Mouse (Mus musculus) E14TG2a.4 (cell line): ENCODE measurements around the gene Cmss1.

Experiments used
- H3K27me3 ChIP-seq: 2 replicates; pipeline ENCODE4 v1.6.1; 2014; ENCODE audit warnings: low read length, control low read depth; ENCODE audit not compliant: insufficient read depth
- H3K36me3 ChIP-seq: 2 replicates; pipeline ENCODE4 v1.6.1; 2014; ENCODE audit warnings: low read length, control low read depth; ENCODE audit not compliant: insufficient read depth
- H3K4me1 ChIP-seq: replicated peaks from 2 replicates; pipeline ENCODE4 v1.6.1; 2014; ENCODE audit warnings: low read depth, low read length, control low read depth
- H3K4me3 ChIP-seq: replicated peaks from 2 replicates; pipeline ENCODE4 v1.5.1; 2014; ENCODE audit warnings: mild to moderate bottlenecking, low read length
- H3K9me3 ChIP-seq: 2 replicates; pipeline ENCODE4 v1.6.1; 2014; ENCODE audit warnings: low read length, control low read depth
- CTCF ChIP-seq: conservative IDR thresholded peaks from 2 replicates; pipeline ENCODE4 v1.5.1; 2014; ENCODE audit warnings: low read length
- NANOG ChIP-seq: IDR thresholded peaks from 2 replicates; pipeline ENCODE4 v1.6.1; 2014; ENCODE audit warnings: borderline replicate concordance, low read length, mixed read lengths
- POU5F1 ChIP-seq: IDR thresholded peaks from 2 replicates; pipeline ENCODE4 v1.6.1; 2014; ENCODE audit warnings: low read length, borderline replicate concordance

The Cmss1 gene

GRCm38 (mm10) chr16:57606444-57607227 lies at the start of gene Cmss1:
Cmss1 (minus strand) TSS chr16:57606864.
- TF ChIP-seq CTCF, result no peak
- TF ChIP-seq POU5F1, result no peak
- TF ChIP-seq NANOG, result no peak
- H3K4me1 ChIP-seq, result peaks cover 14% of the 10 kb centered on the region
- no peaks in the 10 kb centered on the region for H3K27me3 ChIP-seq
- H3K4me3 ChIP-seq, result peak within 1 kb of the TSS; percentile 96
- no peaks in the 10 kb centered on the region for H3K36me3 ChIP-seq
- peaks cover 4% of the 10 kb centered on the region; the same call in 1 of the 2 replicates for H3K9me3 ChIP-seq

GRCm38 (mm10) chr16:57649888-57650287 lies 43.2 kb upstream of the Cmss1 start:
- Histone ChIP-seq H3K9me3 (no peaks in the 10 kb centered on the region), H3K4me3 (no peak overlapping the region), H3K36me3 (no peaks in the 10 kb centered on the region), H3K27me3 (no peaks in the 10 kb centered on the region), H3K4me1 (no peaks in the 10 kb centered on the region)
- TF ChIP-seq POU5F1 (no peak), CTCF (no peak), NANOG (no peak)

- Histone ChIP-seq H3K4me3 (no peak overlapping the region), H3K36me3 (no peaks in the 10 kb centered on the region), H3K9me3 (no peaks in the 10 kb centered on the region), H3K27me3 (no peaks in the 10 kb centered on the region), H3K4me1 (0 out of 2 replicates have a peak, but pooled peaks cover 3% of the 10 kb centered on the region)
- TF ChIP-seq NANOG (no peak), CTCF (no peak), POU5F1 (no peak)
Observed at GRCm38 (mm10) chr16:57641346-57641885, 34.8 kb upstream of the Cmss1 start.

- Histone ChIP-seq H3K9me3 (no peaks in the 10 kb centered on the region), H3K4me3 (no peak overlapping the region), H3K36me3 (no peaks in the 10 kb centered on the region), H3K4me1 (no peaks in the 10 kb centered on the region), H3K27me3 (no peaks in the 10 kb centered on the region)
- TF ChIP-seq POU5F1 (no peak), NANOG (no peak), CTCF (no peak)
Observed at GRCm38 (mm10) chr16:57634766-57635165, 28.1 kb upstream of the Cmss1 start.

- Histone ChIP-seq H3K36me3 (no peaks in the 10 kb centered on the region), H3K4me1 (no peaks in the 10 kb centered on the region), H3K9me3 (no peaks in the 10 kb centered on the region), H3K4me3 (no peak overlapping the region), H3K27me3 (no peaks in the 10 kb centered on the region)
- TF ChIP-seq CTCF (peak; percentile 74), NANOG (no peak), POU5F1 (no peak)
Observed at GRCm38 (mm10) chr16:57634191-57634590, 27.5 kb upstream of the Cmss1 start.

GRCm38 (mm10) chr16:57611768-57612167 lies 5.1 kb upstream of the Cmss1 start:
- Histone ChIP-seq H3K4me1 (peaks cover 6% of the 10 kb centered on the region), H3K36me3 (no peaks in the 10 kb centered on the region), H3K27me3 (peaks cover 23% of the 10 kb centered on the region), H3K9me3 (peaks cover 4% of the 10 kb centered on the region; the same call in 1 of the 2 replicates), H3K4me3 (no peak overlapping the region)
- peak; percentile 94 for TF ChIP-seq CTCF
- no peak for TF ChIP-seq NANOG
- no peak for TF ChIP-seq POU5F1

- H3K4me3 ChIP-seq, result no peak overlapping the region
- no peaks in the 10 kb centered on the region for H3K27me3 ChIP-seq
Observed at GRCm38 (mm10) chr16:57601031-57601430, 5.6 kb downstream of the Cmss1 start.

GRCm38 (mm10) chr16:57597295-57597957 lies 9.2 kb downstream of the Cmss1 start:
- no peaks in the 10 kb centered on the region for H3K9me3 ChIP-seq
- no peak for TF ChIP-seq NANOG
- no peak for TF ChIP-seq POU5F1
- no peak for TF ChIP-seq CTCF

More at GRCm38 (mm10) chr16:57601031-57601430, 5.6 kb downstream of the Cmss1 start:
- peaks cover 18% of the 10 kb centered on the region for H3K4me1 ChIP-seq
- TF ChIP-seq POU5F1, result no peak
- TF ChIP-seq CTCF, result no peak
- no peak for TF ChIP-seq NANOG
- H3K36me3 ChIP-seq, result no peaks in the 10 kb centered on the region
- no peaks in the 10 kb centered on the region for H3K9me3 ChIP-seq

More at GRCm38 (mm10) chr16:57597295-57597957, 9.2 kb downstream of the Cmss1 start:
- peaks cover 15% of the 10 kb centered on the region for H3K4me1 ChIP-seq
- no peak overlapping the region for H3K4me3 ChIP-seq
- no peaks in the 10 kb centered on the region for H3K36me3 ChIP-seq
- H3K27me3 ChIP-seq, result no peaks in the 10 kb centered on the region
